In the genomic region with DNA sequence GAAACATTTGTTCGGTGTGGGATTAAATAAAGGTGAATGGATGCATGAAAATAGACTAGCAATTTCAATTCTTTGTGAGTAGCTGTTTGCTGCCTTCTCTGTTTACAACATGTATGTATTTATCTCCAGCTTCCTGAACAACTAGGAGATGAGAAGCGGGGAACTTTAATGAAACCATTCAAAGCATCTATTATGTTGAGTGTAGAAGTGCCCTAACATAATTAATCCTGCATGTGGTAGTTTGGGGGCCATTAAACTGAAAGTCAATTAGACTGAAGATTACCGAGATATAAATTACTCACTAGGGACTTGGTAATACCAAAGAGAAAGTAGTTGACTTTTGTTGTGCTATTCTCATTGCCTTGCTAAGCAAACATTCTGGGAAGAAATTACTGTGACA, we compare ENCODE assay signal across 21 mouse cellular contexts.
"Had no signal": no experiment of that assay in that cellular context is flagged by ENCODE, and none has a peak within 500 bp of the region (broad histone marks: within the 10 kb centered on the region; RNA-seq: fewer than 3 reads in every experiment).

No protein-coding gene starts in this region.

- H3K27me3 ChIP-seq: liver, embryonic 13.5 days; liver, embryonic 15.5 days; lung, embryonic 15.5 days; megakaryocyte, embryonic 14.5 days; midbrain, embryonic 13.5 days; midbrain, embryonic 15.5 days; stomach, embryonic 15.5 days had no signal

- H3K4me1 ChIP-seq: liver, embryonic 13.5 days; liver, embryonic 15.5 days; lung, embryonic 15.5 days; megakaryocyte, embryonic 14.5 days; midbrain, embryonic 13.5 days; midbrain, embryonic 15.5 days; stomach, embryonic 15.5 days had no signal

- H3K9ac ChIP-seq: liver, embryonic 13.5 days; liver, embryonic 15.5 days; liver, postnatal 0 days; lung, embryonic 15.5 days; midbrain, embryonic 13.5 days; midbrain, embryonic 15.5 days; stomach, embryonic 15.5 days had no signal

- H3K36me3 ChIP-seq: liver, embryonic 13.5 days; liver, embryonic 15.5 days; lung, embryonic 15.5 days; midbrain, embryonic 13.5 days; midbrain, embryonic 15.5 days; stomach, embryonic 15.5 days had no signal

- ATAC-seq: liver, postnatal 0 days; lung, postnatal 0 days; midbrain, embryonic 13.5 days; midbrain, embryonic 15.5 days had no signal

- H3K27ac ChIP-seq: liver, embryonic 13.5 days; liver, embryonic 15.5 days; lung, embryonic 15.5 days; macrophage; midbrain, embryonic 13.5 days; midbrain, embryonic 15.5 days; stomach, embryonic 15.5 days; stomach, postnatal 0 days had no signal

- DNase-seq: liver, embryonic 13.5 days; liver, postnatal 0 days; lung, adult 2 months; lung, postnatal 14 days; lung, postnatal 36 days; retina, postnatal 1 day; right cerebral cortex, adult 18-20 months; thymus, adult 2 months; thymus, postnatal 25 days; thymus, postnatal 4 days had no signal

- H3K9me3 ChIP-seq: liver, embryonic 13.5 days; liver, embryonic 15.5 days; lung, embryonic 15.5 days; megakaryocyte, embryonic 14.5 days; midbrain, embryonic 13.5 days; midbrain, embryonic 15.5 days; stomach, embryonic 15.5 days had no signal

- H3K4me2 ChIP-seq: liver, embryonic 11.5 days; liver, embryonic 13.5 days; liver, embryonic 15.5 days; lung, embryonic 15.5 days; midbrain, embryonic 11.5 days; midbrain, embryonic 13.5 days; midbrain, embryonic 15.5 days; stomach, embryonic 15.5 days had no signal

- H3K4me3 ChIP-seq: liver, embryonic 13.5 days; liver, embryonic 15.5 days; lung, embryonic 15.5 days; megakaryocyte, embryonic 14.5 days; midbrain, embryonic 13.5 days; midbrain, embryonic 15.5 days; stomach, embryonic 15.5 days had no signal
